Mouse (Mus musculus) leukemia stem cell, adult 10-12 weeks (primary cell): ENCODE results near the gene Gm14692. TPM values are rescaled to one million over a fixed set of nuclear protein-coding genes. Genes with fewer than 3 reads are reported as not detected.

Source experiments
- polyA plus RNA-seq: library from polyadenylated mRNA; stranded (reverse); fragments of >175 nt; gene quantifications from 2 replicates; pipeline ENCODE4 v1.2.3, GENCODE M21; 2012; ENCODE audit warnings: low replicate concordance

Gene Gm14692
- polyA plus RNA-seq: not detected in 2 replicates

DNA sequence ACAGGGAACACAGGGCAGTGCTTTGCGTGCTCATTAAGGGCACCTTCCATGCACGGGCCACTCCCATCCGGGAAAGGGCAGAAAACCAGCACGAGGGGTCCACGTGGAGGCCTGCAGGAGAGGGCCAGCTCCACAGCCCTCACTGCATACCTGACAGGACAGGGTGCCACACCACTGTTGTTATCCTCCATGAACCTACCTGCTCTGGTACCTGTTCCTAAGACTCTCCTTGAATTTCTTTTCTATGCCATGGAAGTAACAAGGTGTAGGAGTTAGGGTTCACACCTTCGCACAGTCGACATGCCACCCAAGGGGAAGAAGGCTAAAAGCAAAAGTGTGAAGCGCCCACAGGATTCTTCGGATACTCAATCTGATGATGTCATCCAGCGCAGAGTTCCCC is at the start of gene Gm14692:
TSS of gene Gm14692 (plus strand) at position 301 of the 400 bp plus-strand sequence.

DNA sequence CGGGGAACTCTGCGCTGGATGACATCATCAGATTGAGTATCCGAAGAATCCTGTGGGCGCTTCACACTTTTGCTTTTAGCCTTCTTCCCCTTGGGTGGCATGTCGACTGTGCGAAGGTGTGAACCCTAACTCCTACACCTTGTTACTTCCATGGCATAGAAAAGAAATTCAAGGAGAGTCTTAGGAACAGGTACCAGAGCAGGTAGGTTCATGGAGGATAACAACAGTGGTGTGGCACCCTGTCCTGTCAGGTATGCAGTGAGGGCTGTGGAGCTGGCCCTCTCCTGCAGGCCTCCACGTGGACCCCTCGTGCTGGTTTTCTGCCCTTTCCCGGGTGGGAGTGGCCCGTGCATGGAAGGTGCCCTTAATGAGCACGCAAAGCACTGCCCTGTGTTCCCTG is 2.0 kb upstream of the Gm14692 start, which contains the start of gene Gm1140:
TSS of gene Gm1140 (minus strand) at position 101 of the 400 bp plus-strand sequence.

Other genes with a start within 250 kb of the Gm14692 start
- gene Gm1140, start 2.1 kb upstream of the Gm14692 start, polyA plus RNA-seq: not detected in 2 replicates
- not detected in 2 replicates for gene 4933436I01Rik, start 225.8 kb downstream of the Gm14692 start, polyA plus RNA-seq